Mouse (Mus musculus): ENCODE data around the gene Tspan9. TPM values are rescaled to one million over a fixed set of nuclear protein-coding genes. Genes with fewer than 3 reads are reported as not detected.

Tspan9 gene
- polyA plus RNA-seq, 1 experiment from 2014 or later, result 127 TPM

GRCm38 (mm10) chr6:128089770-128090702 is 53.4 kb downstream of the Tspan9 start:
- Histone ChIP-seq H3K27ac (replicated peaks) (peak overlapping the region; percentile 78), H3K9ac (peak overlapping the region; percentile 67), H3K4me1 (peaks cover 80% of the 10 kb centered on the region), H3K4me2 (no peak overlapping the region), H3K36me3 (no peaks in the 10 kb centered on the region; the same call in 1 of the 2 replicates), H3K4me3 (no peak overlapping the region), H3K9me3 (no peaks in the 10 kb centered on the region), H3K27me3 (replicated peaks) (no peaks in the 10 kb centered on the region)
- WGBS, result 63% methylated on average over 13 of the region's 13 CpGs
- ATAC-seq (ENCODE audit: extremely low read depth, insufficient number of reproducible peaks, low FRiP score, low TSS enrichment), result no peak

GRCm38 (mm10) chr6:128088746-128089523 is 54.5 kb downstream of the Tspan9 start:
- no peak overlapping the region for H3K4me2 ChIP-seq
- ATAC-seq (ENCODE audit: extremely low read depth, insufficient number of reproducible peaks, low FRiP score, low TSS enrichment), result no peak
- WGBS, result 64% methylated on average over 8 of the region's 8 CpGs
- H3K9ac ChIP-seq, result peak overlapping the region; percentile 65
- H3K36me3 ChIP-seq, result peaks cover 4% of the 10 kb centered on the region
- H3K4me1 ChIP-seq, result peaks cover 75% of the 10 kb centered on the region
- H3K4me3 ChIP-seq, result no peak overlapping the region
- peak overlapping the region; percentile 78 for H3K27ac ChIP-seq (replicated peaks)
- no peaks in the 10 kb centered on the region for H3K9me3 ChIP-seq
- no peaks in the 10 kb centered on the region for H3K27me3 ChIP-seq (replicated peaks)

- Histone ChIP-seq H3K27me3 (replicated peaks) (no peaks in the 10 kb centered on the region), H3K36me3 (peaks cover 23% of the 10 kb centered on the region), H3K27ac (replicated peaks) (no peak overlapping the region), H3K9me3 (no peaks in the 10 kb centered on the region), H3K4me3 (no peak overlapping the region), H3K4me1 (peaks cover 50% of the 10 kb centered on the region), H3K4me2 (no peak overlapping the region), H3K9ac (no peak overlapping the region)
- ATAC-seq (ENCODE audit: extremely low read depth, insufficient number of reproducible peaks, low FRiP score, low TSS enrichment), result no peak
- 63% methylated on average over 9 of the region's 9 CpGs for WGBS
These were observed 57.8 kb downstream of the Tspan9 start for GRCm38 (mm10) chr6:128085488-128086066.

- H3K9me3 ChIP-seq, result no peaks in the 10 kb centered on the region
- H3K4me2 ChIP-seq, result no peak overlapping the region
- H3K27ac ChIP-seq (replicated peaks), result no peak overlapping the region
- H3K4me1 ChIP-seq, result peaks cover 50% of the 10 kb centered on the region
- H3K36me3 ChIP-seq, result peaks cover 23% of the 10 kb centered on the region
- H3K9ac ChIP-seq, result no peak overlapping the region
- WGBS, result 82% methylated on average over 11 of the region's 11 CpGs
- H3K4me3 ChIP-seq, result no peak overlapping the region
- no peak for ATAC-seq (ENCODE audit: extremely low read depth, insufficient number of reproducible peaks, low FRiP score, low TSS enrichment)
- no peaks in the 10 kb centered on the region for H3K27me3 ChIP-seq (replicated peaks)
These were observed 60.1 kb downstream of the Tspan9 start for GRCm38 (mm10) chr6:128083305-128083704.

- Histone ChIP-seq H3K4me2 (no peak overlapping the region), H3K36me3 (peaks cover 33% of the 10 kb centered on the region), H3K9ac (no peak overlapping the region), H3K9me3 (no peaks in the 10 kb centered on the region), H3K4me3 (no peak overlapping the region), H3K27me3 (replicated peaks) (no peaks in the 10 kb centered on the region), H3K27ac (replicated peaks) (no peak overlapping the region), H3K4me1 (peaks cover 55% of the 10 kb centered on the region)
- 72% methylated on average over 5 of the region's 5 CpGs for WGBS
- no peak for ATAC-seq (ENCODE audit: extremely low read depth, insufficient number of reproducible peaks, low FRiP score, low TSS enrichment)
These were observed 61.6 kb downstream of the Tspan9 start for GRCm38 (mm10) chr6:128081781-128082180.

GRCm38 (mm10) chr6:128081293-128081692 is 62.1 kb downstream of the Tspan9 start:
- H3K9me3 ChIP-seq, result no peaks in the 10 kb centered on the region
- no peak overlapping the region for H3K4me2 ChIP-seq
- 85% methylated on average over 8 of the region's 8 CpGs for WGBS
- H3K27me3 ChIP-seq (replicated peaks), result no peaks in the 10 kb centered on the region
- peak overlapping the region; percentile 6; the same call in 1 of the 2 replicates for H3K27ac ChIP-seq (replicated peaks)
- H3K36me3 ChIP-seq, result peaks cover 33% of the 10 kb centered on the region
- no peak overlapping the region for H3K4me3 ChIP-seq
- ATAC-seq (ENCODE audit: extremely low read depth, insufficient number of reproducible peaks, low FRiP score, low TSS enrichment), result no peak
- peaks cover 57% of the 10 kb centered on the region for H3K4me1 ChIP-seq
- 0 out of 2 replicates have a peak overlapping the region, but pooled peaks have one; percentile 47 for H3K9ac ChIP-seq

GRCm38 (mm10) chr6:128079576-128080224 is 63.7 kb downstream of the Tspan9 start:
- no peak for ATAC-seq (ENCODE audit: extremely low read depth, insufficient number of reproducible peaks, low FRiP score, low TSS enrichment)
- Histone ChIP-seq H3K4me2 (peak overlapping the region; percentile 28), H3K9ac (peak overlapping the region; percentile 60), H3K9me3 (no peaks in the 10 kb centered on the region), H3K36me3 (peaks cover 32% of the 10 kb centered on the region), H3K27me3 (replicated peaks) (no peaks in the 10 kb centered on the region), H3K4me3 (no peak overlapping the region), H3K4me1 (peaks cover 66% of the 10 kb centered on the region), H3K27ac (replicated peaks) (peak overlapping the region; percentile 79)
- WGBS, result 29% methylated on average over 9 of the region's 9 CpGs

GRCm38 (mm10) chr6:128078508-128078907 is 64.9 kb downstream of the Tspan9 start:
- 0 out of 2 replicates have a peak overlapping the region, but pooled peaks have one; percentile 45 for H3K9ac ChIP-seq
- peaks cover 78% of the 10 kb centered on the region for H3K4me1 ChIP-seq
- no peak overlapping the region for H3K4me3 ChIP-seq
- no peaks in the 10 kb centered on the region for H3K27me3 ChIP-seq (replicated peaks)
- H3K36me3 ChIP-seq, result peaks cover 29% of the 10 kb centered on the region
- H3K4me2 ChIP-seq, result no peak overlapping the region
- ATAC-seq (ENCODE audit: extremely low read depth, insufficient number of reproducible peaks, low FRiP score, low TSS enrichment), result 0 out of 2 replicates have a peak, but pooled peaks have one; percentile 24
- H3K27ac ChIP-seq (replicated peaks), result peak overlapping the region; percentile 79; the same call in 1 of the 2 replicates
- no peaks in the 10 kb centered on the region for H3K9me3 ChIP-seq
- WGBS, result 19% methylated on average over 4 of the region's 4 CpGs

GRCm38 (mm10) chr6:128076104-128077020 is 67.0 kb downstream of the Tspan9 start:
- Histone ChIP-seq H3K4me3 (no peak overlapping the region), H3K4me2 (no peak overlapping the region), H3K36me3 (peaks cover 9% of the 10 kb centered on the region; the same call in 1 of the 2 replicates), H3K27me3 (replicated peaks) (no peaks in the 10 kb centered on the region), H3K9ac (peak overlapping the region; percentile 42; the same call in 1 of the 2 replicates), H3K9me3 (no peaks in the 10 kb centered on the region), H3K4me1 (peaks cover 93% of the 10 kb centered on the region), H3K27ac (replicated peaks) (peak overlapping the region; percentile 82)
- ATAC-seq (ENCODE audit: extremely low read depth, insufficient number of reproducible peaks, low FRiP score, low TSS enrichment), result no peak
- 66% methylated on average over 21 of the region's 21 CpGs for WGBS

Data from heart, embryonic 13.5 days (tissue).